Mouse (Mus musculus): ENCODE results near the gene Mrpl50.

DNA sequence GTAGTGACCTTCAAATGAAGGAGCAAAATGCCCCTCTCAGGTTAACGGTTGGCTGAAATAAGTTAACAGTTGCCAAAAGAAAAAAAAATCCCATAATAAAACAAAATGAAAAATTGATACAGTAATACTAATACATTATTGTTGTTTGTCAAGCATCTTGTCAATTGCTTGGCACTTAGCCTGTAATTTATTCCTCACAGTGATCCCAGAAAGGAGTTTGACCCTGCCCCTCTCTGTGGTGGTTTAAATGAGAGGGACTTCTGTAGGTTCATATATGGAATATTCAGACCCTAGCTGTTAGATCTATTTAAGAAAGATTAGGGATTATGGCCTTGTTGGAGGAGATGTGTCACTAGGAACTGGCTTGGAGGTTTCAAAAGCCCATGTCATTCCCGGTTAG, 25.1 kb upstream of the Mrpl50 start:
- TF ChIP-seq EP300 (IDR thresholded peaks at IDR 0.05; ENCODE audit: low read depth in 1 of 2, low read length in 2 of 2) (no peak), MAX (IDR thresholded peaks at IDR 0.05; ENCODE audit: low read length) (no peak), CTCF (IDR thresholded peaks at IDR 0.05 in 2 of 3, conservative IDR thresholded peaks at IDR 0.05 in 1 of 3; ENCODE audit: control insufficient read depth in 1 of 3, insufficient read depth in 1 of 3, low read depth in 2 of 3, low read length in 3 of 3, poor library complexity in 1 of 3, severe bottlenecking in 1 of 3) (no peak), RAD21 (IDR thresholded peaks at IDR 0.05; ENCODE audit: low read depth, low read length) (no peak), POLR2A (IDR thresholded peaks at IDR 0.05; ENCODE audit: control insufficient read depth in 1 of 2, insufficient read depth in 1 of 2, low read depth in 1 of 2, low read length in 2 of 2, poor library complexity in 1 of 2) (no peak), SMC3 (IDR thresholded peaks at IDR 0.05; ENCODE audit: low read depth, low read length) (no peak), TBP (IDR thresholded peaks at IDR 0.05; ENCODE audit: low read depth, low read length) (no peak), MAFK (IDR thresholded peaks at IDR 0.05; ENCODE audit: borderline replicate concordance, low read depth, low read length) (no peak), MYC (IDR thresholded peaks at IDR 0.05; ENCODE audit: low read depth, low read length) (no peak), USF1 (IDR thresholded peaks at IDR 0.05; ENCODE audit: low read depth, low read length) (no peak), RCOR1 (IDR thresholded peaks at IDR 0.05; ENCODE audit: low read depth, low read length) (no peak), NELFE (IDR thresholded peaks at IDR 0.05; ENCODE audit: low read depth, low read length) (no peak)

Data from MEL (cell line).